Mouse (Mus musculus) cortical plate, adult 2 months (tissue): ENCODE measurements around the gene Cdk4.

Experiments used
- CTCF ChIP-seq: fragments of 200-500 bp; IDR thresholded peaks from 2 replicates; pipeline ENCODE4 v1.5.1; 2011; ENCODE audit warnings: mild to moderate bottlenecking, control low read depth, low read length; ENCODE audit not compliant: insufficient read depth; ENCODE audit errors: extremely low read depth
- POLR2A ChIP-seq: fragments of 200-500 bp; IDR thresholded peaks from 2 replicates; pipeline ENCODE4 v1.6.1; 2011; ENCODE audit warnings: mild to moderate bottlenecking, low read length, control low read depth; ENCODE audit not compliant: insufficient read depth; ENCODE audit errors: extremely low read depth

DNA sequence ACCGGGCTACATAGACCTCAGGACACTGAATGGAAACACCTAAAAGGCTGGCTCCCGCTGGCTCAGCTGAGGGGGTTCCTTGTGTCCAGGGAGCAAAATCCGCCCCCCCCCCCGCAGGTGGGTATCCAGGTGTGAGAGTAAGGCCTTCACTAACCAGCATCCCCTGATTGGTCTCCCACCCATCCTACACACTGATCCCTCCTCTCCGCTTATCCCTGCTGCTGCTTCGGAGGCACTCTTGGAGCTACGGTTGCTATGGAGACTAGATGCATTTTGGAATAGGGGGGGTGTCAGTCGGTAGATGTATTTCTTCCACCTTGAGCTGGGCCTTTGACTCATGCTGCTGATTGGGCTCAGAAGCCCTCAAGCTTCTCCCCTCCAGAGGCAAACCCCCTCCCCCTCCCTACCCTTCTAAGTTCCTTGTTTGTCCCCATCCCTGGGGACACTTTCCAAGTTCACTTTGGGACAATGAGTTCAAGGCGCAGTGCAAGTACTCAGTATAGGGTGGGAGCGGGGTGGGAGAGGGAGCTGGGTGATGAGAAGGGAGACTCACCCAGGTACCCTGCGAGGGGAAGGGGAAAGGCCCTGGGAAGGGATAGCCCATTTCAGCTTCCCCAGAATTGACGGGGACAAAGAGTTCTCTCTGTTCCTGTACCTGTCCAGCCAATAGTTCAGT is 14.8 kb downstream of the Cdk4 start:
- TF ChIP-seq CTCF (no peak), POLR2A (peak; percentile 81)
